Mouse (Mus musculus): ENCODE results near the gene A530064D06Rik. TPM values are rescaled to one million over a fixed set of nuclear protein-coding genes. Genes with fewer than 3 reads are reported as not detected.

A530064D06Rik gene
- 0.14 TPM for polyA plus RNA-seq (2017; shearing (Covaris generic))

DNA sequence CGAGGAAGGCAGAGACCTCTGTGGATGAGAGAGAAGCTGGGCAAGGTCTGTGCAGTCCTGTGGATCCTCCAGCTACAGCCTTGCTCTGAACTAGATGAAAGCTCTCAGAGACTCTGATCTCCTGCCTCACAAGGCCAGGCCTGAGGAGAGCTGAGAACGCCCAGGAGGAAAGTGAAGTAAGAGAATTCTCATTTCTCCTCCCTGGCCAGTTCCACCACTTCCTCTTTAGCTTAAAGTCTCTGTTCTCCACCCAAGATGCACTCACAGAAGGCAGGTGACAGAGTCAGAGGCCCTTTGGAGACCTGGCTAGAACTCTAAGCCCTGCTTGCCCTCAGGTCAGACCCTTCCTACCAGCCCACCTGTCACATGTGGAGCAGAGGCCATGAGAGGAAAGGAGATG, at the start of gene A530064D06Rik:
Gene A530064D06Rik (minus strand): TSS at position 173 of the 400 bp plus-strand sequence.

DNA sequence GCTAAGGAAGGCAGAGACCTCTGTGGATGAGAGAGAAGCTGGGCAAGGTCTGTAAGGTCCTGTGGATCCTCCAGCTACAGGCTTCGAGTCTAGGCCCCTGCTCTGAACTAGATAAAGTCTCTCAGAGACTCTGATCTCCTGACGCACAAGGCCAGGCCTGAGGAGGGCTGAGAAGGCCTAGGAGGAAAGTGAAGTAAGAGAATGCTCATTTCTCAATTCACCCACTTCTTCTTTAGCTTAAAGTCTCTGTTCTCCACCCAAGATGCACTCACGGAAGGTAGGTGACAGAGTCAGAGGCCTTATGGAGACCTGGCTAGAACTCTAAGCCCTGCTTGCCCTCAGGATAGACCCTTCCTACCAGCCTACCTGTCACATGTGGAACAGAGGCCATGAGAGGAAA, 21.0 kb downstream of the A530064D06Rik start, which contains the start of gene 9830107B12Rik:
Gene 9830107B12Rik (minus strand): TSS at position 149 of the 400 bp plus-strand sequence.

Other genes starting within 250 kb of the A530064D06Rik start
- 18.6 TPM for gene Foxp4, start 242.6 kb downstream of the A530064D06Rik start, polyA plus RNA-seq (2017; shearing (Covaris generic))
- gene 1700122O11Rik, start 129.0 kb downstream of the A530064D06Rik start, polyA plus RNA-seq (2017; shearing (Covaris generic)): not detected
- not detected for gene 1700067P10Rik, start 78.0 kb downstream of the A530064D06Rik start, polyA plus RNA-seq (2017; shearing (Covaris generic))
- gene 9830107B12Rik, start 21.0 kb downstream of the A530064D06Rik start, polyA plus RNA-seq (2017; shearing (Covaris generic)): not detected
- not detected for gene Trem1, start 65.5 kb upstream of the A530064D06Rik start, polyA plus RNA-seq (2017; shearing (Covaris generic))
- not detected for gene Trem3, start 80.5 kb upstream of the A530064D06Rik start, polyA plus RNA-seq (2017; shearing (Covaris generic))
- gene Treml4, start 97.0 kb upstream of the A530064D06Rik start, polyA plus RNA-seq (2017; shearing (Covaris generic)): not detected
- gene Treml2, start 132.2 kb upstream of the A530064D06Rik start, polyA plus RNA-seq (2017; shearing (Covaris generic)): 1.3 TPM
- gene B430306N03Rik, start 148.9 kb upstream of the A530064D06Rik start, polyA plus RNA-seq (2017; shearing (Covaris generic)): 0.30 TPM
- gene Trem2, start 179.1 kb upstream of the A530064D06Rik start, polyA plus RNA-seq (2017; shearing (Covaris generic)): not detected
- not detected for gene Treml1, start 192.6 kb upstream of the A530064D06Rik start, polyA plus RNA-seq (2017; shearing (Covaris generic))
- gene Nfya, start 242.6 kb upstream of the A530064D06Rik start, polyA plus RNA-seq (2017; shearing (Covaris generic)): 12.1 TPM
- gene Oard1, start 242.7 kb upstream of the A530064D06Rik start, polyA plus RNA-seq (2017; shearing (Covaris generic)): 48.0 TPM